Mouse (Mus musculus): ENCODE data around the gene Tmem26.
"Not testable (repeated sequence)": the region's sequence is repeated elsewhere in the genome, so short reads cannot be mapped to it uniquely, and the experiment has no call there.

Tmem26 gene

GRCm38 (mm10) chr10:68723568-68724360, at the start of gene Tmem26:
TSS of gene Tmem26 (plus strand) at chr10:68723646.
- DNase-seq = no peak

GRCm38 (mm10) chr10:68678678-68679077, 44.8 kb upstream of the Tmem26 start:
- DNase-seq = no peak

- DNase-seq = peak; percentile 7
Measured at GRCm38 (mm10) chr10:68681233-68681632, 42.2 kb upstream of the Tmem26 start.

- DNase-seq = no peak
Measured at GRCm38 (mm10) chr10:68685510-68685909, 37.9 kb upstream of the Tmem26 start.

GRCm38 (mm10) chr10:68691116-68691515, 32.3 kb upstream of the Tmem26 start:
- no peak for DNase-seq

GRCm38 (mm10) chr10:68692401-68692800, 31.0 kb upstream of the Tmem26 start:
- DNase-seq = no peak

- no peak for DNase-seq
Measured at GRCm38 (mm10) chr10:68695760-68696336, 27.6 kb upstream of the Tmem26 start.

GRCm38 (mm10) chr10:68704268-68704667, 19.2 kb upstream of the Tmem26 start:
- DNase-seq = no peak

GRCm38 (mm10) chr10:68705471-68706036, 17.9 kb upstream of the Tmem26 start:
- no peak for DNase-seq

GRCm38 (mm10) chr10:68707014-68707852, 16.2 kb upstream of the Tmem26 start:
- no peak for DNase-seq

- no peak for DNase-seq
Measured at GRCm38 (mm10) chr10:68712926-68713325, 10.5 kb upstream of the Tmem26 start.

GRCm38 (mm10) chr10:68714302-68714701, 9.1 kb upstream of the Tmem26 start:
- no peak for DNase-seq

GRCm38 (mm10) chr10:68715396-68715795, 8.1 kb upstream of the Tmem26 start:
- DNase-seq = no peak

- DNase-seq = no peak
Measured at GRCm38 (mm10) chr10:68718375-68718774, 5.1 kb upstream of the Tmem26 start.

GRCm38 (mm10) chr10:68720887-68721400, 2.5 kb upstream of the Tmem26 start:
- DNase-seq = peak; percentile 7

- no peak for DNase-seq
Measured at GRCm38 (mm10) chr10:68723015-68723414, 431 bp upstream of the Tmem26 start.

GRCm38 (mm10) chr10:68724361-68724720, 895 bp downstream of the Tmem26 start:
- no peak for DNase-seq

- DNase-seq = no peak
Measured at GRCm38 (mm10) chr10:68727464-68727863, 4.0 kb downstream of the Tmem26 start.

GRCm38 (mm10) chr10:68735621-68736020, 12.2 kb downstream of the Tmem26 start:
- no peak for DNase-seq

GRCm38 (mm10) chr10:68737391-68737790, 13.9 kb downstream of the Tmem26 start:
- DNase-seq = peak; percentile 14

GRCm38 (mm10) chr10:68738981-68739380, 15.5 kb downstream of the Tmem26 start:
- not testable (repeated sequence) for DNase-seq

- no peak for DNase-seq
Measured at GRCm38 (mm10) chr10:68740251-68740650, 16.8 kb downstream of the Tmem26 start.

- peak; percentile 23 for DNase-seq
Measured at GRCm38 (mm10) chr10:68750921-68751320, 27.5 kb downstream of the Tmem26 start.
